23 mouse cellular contexts compared by ENCODE assay signal in genomic region chr15:50513036-50513435, GRCm38 (mm10).
DNase-seq lines count a peak whose midpoint lies in the region; TF ChIP-seq lines count a peak whose summit lies in the region.
"Had no signal": no experiment of that assay in that cellular context is flagged by ENCODE, and none has a peak within 500 bp of the region (broad histone marks: within the 10 kb centered on the region; RNA-seq: fewer than 3 reads in every experiment).

No protein-coding gene starts in this region.

- no peak overlapping the region for H3K9ac ChIP-seq in MEL (ENCODE audit: control insufficient read depth, low read depth, low read length, poor library complexity, severe bottlenecking)
- H3K9ac ChIP-seq: embryonic facial prominence, embryonic 13.5 days; embryonic facial prominence, embryonic 15.5 days; forebrain, embryonic 12.5 days had no signal

- no peaks in the 10 kb centered on the region for H3K79me2 ChIP-seq in MEL (ENCODE audit: control insufficient read depth, insufficient read depth, low read length, poor library complexity)

- peaks cover 0 to 15% of the 10 kb centered on the region in 2 experiments; a peak in 2 of 4 replicates for H3K36me3 ChIP-seq in MEL (ENCODE audit: control insufficient read depth in 1 of 2, insufficient read depth in 2 of 2, low read length in 2 of 2)
- H3K36me3 ChIP-seq: embryonic facial prominence, embryonic 13.5 days; embryonic facial prominence, embryonic 15.5 days; forebrain, embryonic 10.5 days; forebrain, embryonic 12.5 days; G1E had no signal

- no peaks in the 10 kb centered on the region for H3K27me3 ChIP-seq in MEL (ENCODE audit: control insufficient read depth in 1 of 2, insufficient read depth in 2 of 2, low read length in 2 of 2)
- H3K27me3 ChIP-seq: CH12.LX; embryonic facial prominence, embryonic 13.5 days; embryonic facial prominence, embryonic 15.5 days; forebrain, embryonic 12.5 days had no signal

- no peak for TF ChIP-seq CTCF in MEL (IDR thresholded peaks at IDR 0.05 in 2 of 3, conservative IDR thresholded peaks at IDR 0.05 in 1 of 3; ENCODE audit: control insufficient read depth in 1 of 3, insufficient read depth in 1 of 3, low read depth in 2 of 3, low read length in 3 of 3, poor library complexity in 1 of 3, severe bottlenecking in 1 of 3)

- H3K27ac ChIP-seq in MEL (ENCODE audit: control insufficient read depth, low read depth, low read length) = no peak overlapping the region
- H3K27ac ChIP-seq: embryonic facial prominence, embryonic 13.5 days; embryonic facial prominence, embryonic 15.5 days; forebrain, embryonic 10.5 days; forebrain, embryonic 12.5 days had no signal

- TF ChIP-seq EP300 in MEL (IDR thresholded peaks at IDR 0.05; ENCODE audit: low read depth in 1 of 2, low read length in 2 of 2) = peak; percentile 39 to 61; a peak in 1 of 4 replicates

- no peak overlapping the region for H3K4me3 ChIP-seq in MEL (ENCODE audit: control insufficient read depth in 1 of 2, insufficient read depth in 1 of 2, low read depth in 2 of 2, low read length in 2 of 2)
- H3K4me3 ChIP-seq: embryonic facial prominence, embryonic 13.5 days; embryonic facial prominence, embryonic 15.5 days; erythroblast, embryonic 14.5 days; forebrain, embryonic 10.5 days; forebrain, embryonic 12.5 days had no signal

- no peak for TF ChIP-seq POLR2A in MEL (IDR thresholded peaks at IDR 0.05; ENCODE audit: control insufficient read depth in 1 of 2, insufficient read depth in 1 of 2, low read depth in 1 of 2, low read length in 2 of 2, poor library complexity in 1 of 2)

- peaks cover 2 to 11% of the 10 kb centered on the region in 2 experiments; a peak in 3 of 4 replicates for H3K4me1 ChIP-seq in MEL (ENCODE audit: control insufficient read depth in 1 of 2, insufficient read depth in 2 of 2, low read length in 2 of 2)
- H3K4me1 ChIP-seq: embryonic facial prominence, embryonic 13.5 days; embryonic facial prominence, embryonic 15.5 days; forebrain, embryonic 10.5 days; forebrain, embryonic 12.5 days had no signal

- DNase-seq in CD4-positive helper T cell, adult 2 months (ENCODE audit: low read depth, low spot score) = peak; percentile 15
- peak; percentile 24 for DNase-seq in CD4-positive, CD25-positive, alpha-beta regulatory T cell, adult 2 months (ENCODE audit: low read depth, low spot score)
- no peak for DNase-seq in MEL (ENCODE audit: low read depth, low spot score)
- peak; percentile 44 for DNase-seq in naive thymus-derived CD4-positive, alpha-beta T cell, adult 2 months (ENCODE audit: low read depth)
- no peak for DNase-seq in liver
- DNase-seq in embryo, embryonic 10 days (ENCODE audit: low spot score) = no peak
- no peak for DNase-seq in layer of hippocampus, adult 9-10 months (ENCODE audit: low spot score)
- DNase-seq: adrenal gland, adult 2 months; adrenal gland, postnatal 14 days; adrenal gland, postnatal 36 days; cerebellum, adult 11-12 months; cerebellum, adult 2 months; cerebellum, adult 9-10 months; cerebellum, postnatal 10 days; cerebellum, postnatal 25 days; embryo, embryonic 11 days had no signal

- H3K9me3 ChIP-seq in MEL (replicated peaks; ENCODE audit: insufficient read depth, low read length) = no peaks in the 10 kb centered on the region
- H3K9me3 ChIP-seq: embryonic facial prominence, embryonic 13.5 days; embryonic facial prominence, embryonic 15.5 days; forebrain, embryonic 10.5 days; forebrain, embryonic 12.5 days had no signal

- no peak for TF ChIP-seq RAD21 in MEL (IDR thresholded peaks at IDR 0.05; ENCODE audit: low read depth, low read length)

TF ChIP-seq in MEL, 35 proteins besides CTCF, POLR2A, EP300 and RAD21:
- TF ChIP-seq ZC3H11A (IDR thresholded peaks at IDR 0.05; ENCODE audit: low read depth, low read length) = no peak
- no peak for TF ChIP-seq JUND (IDR thresholded peaks at IDR 0.05; ENCODE audit: low read depth, low read length)
- TF ChIP-seq NELFE (IDR thresholded peaks at IDR 0.05; ENCODE audit: low read depth, low read length) = no peak
- peak; percentile 72; the same call in 1 of the 2 replicates for TF ChIP-seq TCF12 (IDR thresholded peaks at IDR 0.05; ENCODE audit: low read depth, low read length)
- no peak for TF ChIP-seq POLR2AphosphoS5 (IDR thresholded peaks at IDR 0.05; ENCODE audit: borderline replicate concordance, low read depth, low read length)
- peak; percentile 39; the same call in 1 of the 2 replicates for TF ChIP-seq GATA1 (IDR thresholded peaks at IDR 0.05; ENCODE audit: low read depth, low read length)
- TF ChIP-seq ELF1 (IDR thresholded peaks at IDR 0.05; ENCODE audit: low read depth, low read length) = no peak
- TF ChIP-seq ZKSCAN1 (IDR thresholded peaks at IDR 0.05; ENCODE audit: low read depth, low read length) = no peak
- TF ChIP-seq MEF2A (IDR thresholded peaks at IDR 0.05; ENCODE audit: extremely low read depth, insufficient replicate concordance, low read depth, low read length, poor library complexity, severe bottlenecking) = peak; percentile 72; the same call in 1 of the 2 replicates
- TF ChIP-seq MAFK (IDR thresholded peaks at IDR 0.05; ENCODE audit: borderline replicate concordance, low read depth, low read length) = no peak
- TF ChIP-seq TAL1 (IDR thresholded peaks at IDR 0.05; ENCODE audit: low read length) = no peak
- TF ChIP-seq KAT2A (conservative IDR thresholded peaks at IDR 0.05; ENCODE audit: low read depth, low read length) = no peak
- TF ChIP-seq MYB (IDR thresholded peaks at IDR 0.05; ENCODE audit: low read depth, low read length) = no peak
- TF ChIP-seq USF1 (IDR thresholded peaks at IDR 0.05; ENCODE audit: low read depth, low read length) = no peak
- TF ChIP-seq ZNF384 (IDR thresholded peaks at IDR 0.05; ENCODE audit: low read depth, low read length) = no peak
- no peak for TF ChIP-seq E2F4 (IDR thresholded peaks at IDR 0.05; ENCODE audit: borderline replicate concordance, low read depth, low read length)
- TF ChIP-seq NRF1 (IDR thresholded peaks at IDR 0.05; ENCODE audit: insufficient read depth, low read depth, low read length, poor library complexity, severe bottlenecking) = no peak
- no peak for TF ChIP-seq CHD2 (IDR thresholded peaks at IDR 0.05; ENCODE audit: low read length)
- TF ChIP-seq MXI1 (IDR thresholded peaks at IDR 0.05; ENCODE audit: low read depth, low read length) = no peak
- no peak for TF ChIP-seq BHLHE40 (IDR thresholded peaks at IDR 0.05; ENCODE audit: borderline replicate concordance, low read depth, low read length)

Comparison
In these comparisons a context has a peak if more than half of its experiments do, and no peak if none do; other contexts are left out.
1. DNase-seq: peak in CD4-positive helper T cell, adult 2 months (single experiment), CD4-positive, CD25-positive, alpha-beta regulatory T cell, adult 2 months (single experiment) and naive thymus-derived CD4-positive, alpha-beta T cell, adult 2 months (single experiment); none in MEL (single experiment), liver (single experiment), embryo, embryonic 10 days (single experiment) and layer of hippocampus, adult 9-10 months (single experiment).